Mouse (Mus musculus) liver, embryonic 14.5 days (tissue): ENCODE data around the gene Lrrc18. TPM values are rescaled to one million over a fixed set of nuclear protein-coding genes. Genes with fewer than 3 reads are reported as not detected.

ENCODE experiments used
- ATAC-seq: fragments of 200-750 bp; cut with Nextera tagmentation; 2 replicates; pipeline ENCODE4 v1.8.0; 2017; ENCODE audit warnings: moderate number of reproducible peaks, mild to moderate bottlenecking, moderate library complexity; ENCODE audit not compliant: insufficient read depth
- DNase-seq, 3 experiments: peaks; one replicate each; pipeline ENCODE4 v3.0.0-alpha.2; 2012 to 2013; ENCODE audit warnings: low read depth in 3 of 3, low spot score in 3 of 3
- H3K27ac ChIP-seq: fragments of 300-500 bp; sonication (generic); 2 replicates; pipeline ENCODE4 v1.5.1; 2014; ENCODE audit warnings: moderate library complexity, mild to moderate bottlenecking, control low read depth, inconsistent platforms
- H3K27me3 ChIP-seq: fragments of 300-500 bp; sonication (generic); 2 replicates; pipeline ENCODE4 v1.6.1; 2014; ENCODE audit warnings: mild to moderate bottlenecking, low read length, moderate library complexity; ENCODE audit not compliant: control insufficient read depth, insufficient read depth
- H3K36me3 ChIP-seq: fragments of 300-500 bp; sonication (generic); replicated peaks from 2 replicates; pipeline ENCODE4 v1.6.1; 2014; ENCODE audit warnings: low read depth; ENCODE audit not compliant: control insufficient read depth, insufficient read depth
- H3K4me1 ChIP-seq, 2 experiments: fragments of 200-500 bp in 1 of 2; fragments of 300-500 bp in 1 of 2; sonication (generic) in 1 of 2; replicated peaks; 2 replicates each; pipeline ENCODE4 v1.6.1; 2012 to 2014; ENCODE audit warnings: antibody characterized with exemption in 1 of 2, inconsistent platforms in 1 of 2, low read length in 1 of 2; ENCODE audit not compliant: control insufficient read depth in 2 of 2, insufficient read depth in 2 of 2
- H3K4me2 ChIP-seq: fragments of 300-500 bp; sonication (generic); 2 replicates; pipeline ENCODE4 v1.6.1; 2014; ENCODE audit warnings: low read depth, mild to moderate bottlenecking, control low read depth, moderate library complexity
- H3K4me3 ChIP-seq, 2 experiments: fragments of 200-500 bp in 1 of 2; fragments of 300-500 bp in 1 of 2; sonication (generic) in 1 of 2; 2 replicates each; pipeline ENCODE4 v1.5.1; 2012 to 2014; ENCODE audit warnings: low read depth in 2 of 2, low read length in 2 of 2, mild to moderate bottlenecking in 2 of 2, control low read depth in 1 of 2, inconsistent platforms in 1 of 2, moderate library complexity in 1 of 2; ENCODE audit not compliant: insufficient read depth in 1 of 2
- H3K9ac ChIP-seq: fragments of 300-500 bp; sonication (generic); replicated peaks from 2 replicates; pipeline ENCODE4 v1.6.1; 2014; ENCODE audit warnings: mild to moderate bottlenecking, control low read depth, moderate library complexity
- H3K9me3 ChIP-seq: fragments of 300-500 bp; sonication (generic); 2 replicates; pipeline ENCODE4 v1.6.1; 2016; ENCODE audit warnings: low read length, mixed read lengths; ENCODE audit not compliant: control insufficient read depth
- CTCF ChIP-seq: IDR thresholded peaks from 2 replicates; pipeline ENCODE4 v1.5.1; 2016; ENCODE audit warnings: antibody characterized with exemption, low read depth, control low read depth
- EP300 ChIP-seq: IDR thresholded peaks from 2 replicates; pipeline ENCODE4 v1.6.1; 2016; ENCODE audit warnings: antibody characterized with exemption, low read depth
- WGBS: fragments of 180-500 bp; shearing (Covaris S2); extraction: QIAGEN DNeasy Blood & Tissue Kit; methylation state at CpG from one replicate; pipeline ENCODE4 v1.1.7; 2014; ENCODE audit not compliant: insufficient replicate concordance; 5-methylcytosine and 5-hydroxymethylcytosine counted together
- polyA plus RNA-seq, 2 experiments: library from polyadenylated mRNA; depleted of rRNA in 1 of 2; stranded (reverse) in 1 of 2; unstranded in 1 of 2; fragments of >200 nt; fragmentation: Nextera tagmentation in 1 of 2; extraction: Ambion mirVana in 1 of 2; gene quantifications; 2 replicates each; pipeline versions ENCODE4 v1.2.1 to v1.2.3; 2012 to 2014

The Lrrc18 gene
- polyA plus RNA-seq, 2 experiments = 0.02 to 0.08 TPM

DNA sequence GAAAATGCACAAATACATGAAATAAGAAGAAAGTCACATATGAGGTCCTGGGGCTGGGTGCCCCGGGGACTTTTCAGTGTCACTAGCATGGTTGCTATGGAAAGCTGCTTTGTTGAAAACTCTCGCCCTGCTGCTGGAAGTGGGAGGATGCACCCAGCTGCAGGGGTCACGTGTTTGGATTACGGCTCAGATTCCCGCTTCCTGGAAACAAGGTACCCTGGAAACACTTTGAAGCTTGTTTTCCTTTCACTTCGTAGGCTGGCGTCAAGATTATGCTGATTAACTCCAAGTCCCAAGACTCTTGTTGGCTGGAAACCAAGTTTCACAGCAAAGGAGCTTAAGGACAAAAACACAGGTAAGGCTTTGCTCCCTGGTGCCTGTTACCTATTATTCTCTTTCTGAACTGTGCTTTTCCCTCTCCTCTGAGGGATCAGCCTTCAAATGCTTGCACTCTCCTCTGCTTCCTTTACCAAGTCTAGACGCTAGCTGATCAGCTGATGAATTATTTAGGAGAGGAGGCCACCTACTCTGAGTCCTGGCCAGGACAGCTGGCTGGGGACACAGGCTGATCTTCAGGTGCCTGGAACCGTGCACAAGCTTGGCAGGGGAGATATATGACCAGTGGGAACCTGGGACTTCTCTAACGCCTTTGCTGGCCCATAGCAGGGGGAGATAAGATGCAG, 3.9 kb downstream of the Lrrc18 start:
- Histone ChIP-seq H3K36me3 (no peaks in the 10 kb centered on the region), H3K4me2 (no peak overlapping the region), H3K4me1 (no peaks in the 10 kb centered on the region; a peak in 1 of 4 replicates), H3K9ac (no peak overlapping the region), H3K4me3 (no peak overlapping the region), H3K27ac (no peak overlapping the region), H3K27me3 (no peaks in the 10 kb centered on the region), H3K9me3 (no peaks in the 10 kb centered on the region)
- ATAC-seq (no peak), DNase-seq (no peak)
- TF ChIP-seq CTCF (no peak), EP300 (no peak)
- WGBS = 42% methylated on average over 10 of the region's 10 CpGs

DNA sequence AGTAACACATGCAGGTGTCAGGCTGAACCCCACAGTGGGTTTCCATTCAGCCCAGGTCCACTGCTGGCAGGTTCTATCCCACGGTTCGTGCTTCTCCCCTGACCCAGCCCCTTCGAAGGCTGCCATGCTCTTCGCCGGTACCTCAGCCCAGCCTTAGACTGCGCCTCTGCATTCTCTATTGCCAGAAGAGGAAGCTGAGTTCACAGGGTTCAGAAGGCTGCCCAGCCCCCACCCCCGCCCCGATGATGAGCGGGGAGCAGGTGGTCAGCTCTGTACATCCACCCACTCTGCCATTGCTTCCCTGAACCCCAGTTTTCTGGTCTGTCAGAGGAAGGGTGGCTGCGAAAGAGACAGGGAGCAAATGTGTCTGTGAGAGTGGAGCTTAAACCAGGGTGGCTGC, 8.3 kb downstream of the Lrrc18 start:
- Histone ChIP-seq H3K36me3 (no peaks in the 10 kb centered on the region), H3K27ac (no peak overlapping the region)
- 50% methylated on average over 10 of the region's 10 CpGs for WGBS

DNA sequence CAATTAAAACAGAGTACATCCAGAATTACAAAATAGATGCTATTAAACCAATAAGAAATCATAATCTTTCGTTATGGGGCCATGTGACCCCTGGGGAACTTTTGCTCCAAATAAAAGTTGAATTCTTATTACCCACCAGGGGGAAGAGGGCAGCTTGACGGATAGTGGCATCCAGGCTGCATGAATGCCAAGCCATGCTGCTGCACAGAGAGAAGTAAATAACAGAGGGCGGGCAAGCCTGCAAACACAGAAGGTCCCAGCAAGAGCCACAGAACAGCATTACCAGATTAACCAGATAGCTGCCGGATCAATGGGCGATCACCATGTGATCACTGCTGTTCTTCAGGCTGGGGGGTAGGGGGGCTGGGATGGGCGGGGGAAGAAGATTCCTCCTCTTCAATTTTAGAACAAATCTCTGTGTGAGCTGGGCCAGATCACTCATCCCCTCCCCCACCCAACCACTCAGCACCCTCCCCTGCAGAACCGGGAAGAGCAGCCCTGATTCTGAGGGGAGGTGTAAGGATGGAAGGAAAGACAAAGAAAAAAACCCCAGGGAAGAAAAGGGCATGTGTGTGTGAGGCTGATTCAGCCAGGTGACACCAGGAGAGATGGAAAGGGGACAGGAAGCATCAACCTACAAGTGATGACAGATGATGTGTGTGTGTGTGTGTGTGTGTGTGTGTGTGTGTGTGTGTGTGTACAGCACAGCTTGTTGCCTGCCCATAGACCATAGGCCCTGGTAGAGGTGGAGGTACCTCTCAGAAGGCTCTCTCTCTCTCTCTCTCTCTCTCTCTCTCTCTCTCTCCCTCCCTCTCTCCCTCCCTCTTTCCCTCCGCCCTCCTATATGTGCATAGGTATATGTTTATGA, 9.2 kb downstream of the Lrrc18 start:
- H3K36me3 ChIP-seq = no peaks in the 10 kb centered on the region
- ATAC-seq = no peak
- TF ChIP-seq EP300 (no peak), CTCF (no peak)

More for the DNA sequence above, 8.3 kb downstream of the Lrrc18 start:
- ATAC-seq (no peak), DNase-seq (no peak)
- Histone ChIP-seq H3K4me3 (no peak overlapping the region), H3K9ac (no peak overlapping the region), H3K4me2 (no peak overlapping the region), H3K27me3 (no peaks in the 10 kb centered on the region), H3K4me1 (no peaks in the 10 kb centered on the region; a peak in 1 of 4 replicates), H3K9me3 (no peaks in the 10 kb centered on the region)
- no peak for TF ChIP-seq EP300
- no peak for TF ChIP-seq CTCF

DNA sequence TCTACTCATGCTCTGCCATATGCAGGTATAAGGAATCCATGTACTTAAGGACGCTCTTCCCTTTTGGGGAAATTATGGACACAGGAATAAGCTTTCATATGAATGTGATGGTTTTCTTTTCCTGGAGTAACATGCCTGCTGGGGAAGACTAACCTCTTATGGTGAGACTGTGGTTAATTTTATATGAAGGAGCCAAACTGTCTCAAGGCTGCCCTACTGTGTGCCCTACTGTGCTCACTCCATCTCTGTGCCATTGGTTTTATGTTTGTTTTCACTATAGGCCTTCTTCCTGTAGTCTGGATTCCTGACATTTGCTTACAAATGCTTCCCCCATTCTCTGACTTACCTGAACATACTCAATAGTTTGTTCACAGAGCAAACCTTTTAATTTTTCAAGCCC, 13.9 kb downstream of the Lrrc18 start:
- no peaks in the 10 kb centered on the region for H3K9me3 ChIP-seq
- no peak overlapping the region for H3K4me3 ChIP-seq
- WGBS = 73% methylated on average over 1 of the region's 1 CpGs
- DNase-seq (no peak), ATAC-seq (no peak)
- H3K27me3 ChIP-seq = no peaks in the 10 kb centered on the region
- no peaks in the 10 kb centered on the region for H3K4me1 ChIP-seq
- H3K27ac ChIP-seq = no peak overlapping the region
- no peak overlapping the region for H3K4me2 ChIP-seq
- H3K9ac ChIP-seq = no peak overlapping the region
- no peaks in the 10 kb centered on the region for H3K36me3 ChIP-seq
- TF ChIP-seq CTCF = no peak
- TF ChIP-seq EP300 = no peak

More for the DNA sequence above, 9.2 kb downstream of the Lrrc18 start:
- Histone ChIP-seq H3K27me3 (no peaks in the 10 kb centered on the region), H3K4me2 (no peak overlapping the region), H3K4me3 (no peak overlapping the region), H3K9ac (no peak overlapping the region), H3K9me3 (no peaks in the 10 kb centered on the region), H3K4me1 (no peaks in the 10 kb centered on the region; a peak in 1 of 4 replicates), H3K27ac (no peak overlapping the region)
- DNase-seq = no peak
- WGBS = 48% methylated on average over 8 of the region's 8 CpGs

DNA sequence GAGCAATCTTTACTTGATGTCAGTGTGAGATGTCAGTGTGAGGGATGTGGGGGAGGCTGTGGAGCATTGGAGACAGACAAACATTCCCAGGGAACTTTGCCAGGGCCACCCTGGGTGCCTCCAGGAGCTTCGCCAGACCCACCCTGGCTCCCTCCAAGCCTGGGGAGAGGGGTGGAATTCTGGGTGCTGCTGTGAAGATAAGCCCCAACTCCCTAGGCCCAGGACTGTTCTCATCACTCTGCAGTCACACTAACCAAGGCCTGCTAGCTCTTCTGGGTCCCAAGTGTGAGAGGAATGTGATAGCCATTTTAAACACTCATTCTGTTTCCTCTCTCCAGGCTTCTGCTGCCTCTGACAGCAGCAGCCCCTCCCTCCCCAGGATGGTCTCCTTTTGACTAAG, 16.5 kb downstream of the Lrrc18 start:
- no peaks in the 10 kb centered on the region for H3K4me1 ChIP-seq
- DNase-seq = no peak
- H3K27me3 ChIP-seq = no peaks in the 10 kb centered on the region
- H3K9ac ChIP-seq = no peak overlapping the region
- no peak overlapping the region for H3K4me2 ChIP-seq
- ATAC-seq = no peak
- WGBS = 80% methylated on average over 1 of the region's 1 CpGs
- H3K36me3 ChIP-seq = no peaks in the 10 kb centered on the region
- H3K9me3 ChIP-seq = no peaks in the 10 kb centered on the region
- no peak overlapping the region for H3K4me3 ChIP-seq
- TF ChIP-seq EP300 (no peak), CTCF (no peak)
- H3K27ac ChIP-seq = no peak overlapping the region
